Mouse (Mus musculus): ENCODE data around the gene Mapkapk2.
A peak's percentile ranks its signal among the peaks of the same experiment; 100 is the strongest.
"Not testable (repeated sequence)": the region's sequence is repeated elsewhere in the genome, so short reads cannot be mapped to it uniquely, and the experiment has no call there.

The Mapkapk2 gene

GRCm38 (mm10) chr1:131097700-131098094 is at the start of gene Mapkapk2:
Gene Mapkapk2, minus strand, starts transcription at chr1:131097826.
- DNase-seq = peak; percentile 95

- no peak for DNase-seq
Observed at GRCm38 (mm10) chr1:131146181-131146614, 48.6 kb upstream of the Mapkapk2 start.

- DNase-seq = not testable (repeated sequence)
Observed at GRCm38 (mm10) chr1:131145222-131145621, 47.6 kb upstream of the Mapkapk2 start.

- no peak for DNase-seq
Observed at GRCm38 (mm10) chr1:131142472-131142871, 44.8 kb upstream of the Mapkapk2 start.

- no peak for DNase-seq
Observed at GRCm38 (mm10) chr1:131141449-131141848, 43.8 kb upstream of the Mapkapk2 start.

GRCm38 (mm10) chr1:131139102-131140095 is 41.8 kb upstream of the Mapkapk2 start:
- DNase-seq = no peak

GRCm38 (mm10) chr1:131138191-131139016 is 40.8 kb upstream of the Mapkapk2 start, which contains the start of gene Dyrk3:
Gene Dyrk3, minus strand, starts transcription at chr1:131138340.
- peak; percentile 94 for DNase-seq

GRCm38 (mm10) chr1:131137717-131138118 is 40.1 kb upstream of the Mapkapk2 start:
- no peak for DNase-seq

- DNase-seq = no peak
Observed at GRCm38 (mm10) chr1:131137111-131137510, 39.5 kb upstream of the Mapkapk2 start.

GRCm38 (mm10) chr1:131135960-131136629 is 38.5 kb upstream of the Mapkapk2 start:
- no peak for DNase-seq

GRCm38 (mm10) chr1:131134942-131135522 is 37.4 kb upstream of the Mapkapk2 start:
- peak; percentile 77 for DNase-seq

GRCm38 (mm10) chr1:131134231-131134630 is 36.6 kb upstream of the Mapkapk2 start:
- no peak for DNase-seq

- DNase-seq = no peak
Observed at GRCm38 (mm10) chr1:131125987-131126744, 28.5 kb upstream of the Mapkapk2 start.

- DNase-seq = no peak
Observed at GRCm38 (mm10) chr1:131123522-131124265, 26.1 kb upstream of the Mapkapk2 start.

GRCm38 (mm10) chr1:131121987-131122386 is 24.4 kb upstream of the Mapkapk2 start:
- peak; percentile 14 for DNase-seq

GRCm38 (mm10) chr1:131119026-131119425 is 21.4 kb upstream of the Mapkapk2 start:
- DNase-seq = peak; percentile 44

- DNase-seq = no peak
Observed at GRCm38 (mm10) chr1:131118530-131118929, 20.9 kb upstream of the Mapkapk2 start.

GRCm38 (mm10) chr1:131116430-131117011 is 18.9 kb upstream of the Mapkapk2 start:
- no peak for DNase-seq

- DNase-seq = peak; percentile 72
Observed at GRCm38 (mm10) chr1:131115932-131116331, 18.3 kb upstream of the Mapkapk2 start.

GRCm38 (mm10) chr1:131112576-131112975 is 14.9 kb upstream of the Mapkapk2 start:
- DNase-seq = peak; percentile 83

Measured in kidney, postnatal 14 days (tissue).